Mouse (Mus musculus) limb, embryonic 14.5 days (tissue): ENCODE data around the gene Ahctf1. TPM values are rescaled to one million over a fixed set of nuclear protein-coding genes. Genes with fewer than 3 reads are reported as not detected.

Experiments
- ATAC-seq: fragments of 200-750 bp; cut with Nextera tagmentation; 2 replicates; pipeline ENCODE4 v1.8.0; 2017; ENCODE audit warnings: low read depth, moderate number of reproducible peaks, moderate TSS enrichment; ENCODE audit not compliant: low FRiP score
- DNase-seq: peaks from one replicate; pipeline ENCODE4 v3.0.0-alpha.2; 2015; ENCODE audit warnings: low spot score
- H3K27ac ChIP-seq: fragments of 300-500 bp; sonication (generic); replicated peaks from 2 replicates; pipeline ENCODE4 v1.5.1; 2014; ENCODE audit warnings: low read depth, mild to moderate bottlenecking, low read length, moderate library complexity, mixed read lengths
- H3K27me3 ChIP-seq: fragments of 300-500 bp; sonication (generic); 2 replicates; pipeline ENCODE4 v1.6.1; 2014; ENCODE audit warnings: low read length, mixed read lengths; ENCODE audit not compliant: control insufficient read depth, insufficient read depth
- H3K36me3 ChIP-seq: fragments of 300-500 bp; sonication (generic); 2 replicates; pipeline ENCODE4 v1.6.1; 2014; ENCODE audit warnings: mild to moderate bottlenecking, low read length, moderate library complexity, mixed read lengths; ENCODE audit not compliant: control insufficient read depth, insufficient read depth
- H3K4me1 ChIP-seq: fragments of 300-500 bp; sonication (generic); 2 replicates; pipeline ENCODE4 v1.6.1; 2014; ENCODE audit warnings: antibody characterized with exemption, low read length, mixed read lengths; ENCODE audit not compliant: control insufficient read depth, insufficient read depth
- H3K4me2 ChIP-seq: fragments of 300-500 bp; sonication (generic); replicated peaks from 2 replicates; pipeline ENCODE4 v1.6.1; 2014; ENCODE audit warnings: low read depth, mild to moderate bottlenecking, low read length, moderate library complexity; ENCODE audit not compliant: severe bottlenecking
- H3K4me3 ChIP-seq: fragments of 300-500 bp; sonication (generic); replicated peaks from 2 replicates; pipeline ENCODE4 v1.5.1; 2014; ENCODE audit warnings: low read length
- H3K9ac ChIP-seq: fragments of 300-500 bp; sonication (generic); 2 replicates; pipeline ENCODE4 v1.6.1; 2014; ENCODE audit warnings: mild to moderate bottlenecking, low read depth, low read length, moderate library complexity; ENCODE audit not compliant: severe bottlenecking
- H3K9me3 ChIP-seq: fragments of 300-500 bp; sonication (generic); 2 replicates; pipeline ENCODE4 v1.6.1; 2016; ENCODE audit warnings: low read length; ENCODE audit not compliant: control insufficient read depth
- POLR2A ChIP-seq: fragments of 200-500 bp; IDR thresholded peaks from 2 replicates; pipeline ENCODE4 v1.8.0; 2012; ENCODE audit warnings: inconsistent platforms, mild to moderate bottlenecking, moderate library complexity, borderline replicate concordance; ENCODE audit not compliant: insufficient read depth, insufficient read length; ENCODE audit errors: extremely low read depth
- WGBS: fragments of 180-500 bp; shearing (Covaris S2); extraction: QIAGEN DNeasy Blood & Tissue Kit; methylation state at CpG from one replicate; pipeline ENCODE4 v1.1.7; 2014; 5-methylcytosine and 5-hydroxymethylcytosine counted together
- polyA plus RNA-seq, 2 experiments: library from polyadenylated mRNA; depleted of rRNA in 1 of 2; stranded (reverse) in 1 of 2; unstranded in 1 of 2; fragments of >200 nt; fragmentation: Nextera tagmentation in 1 of 2; extraction: Ambion mirVana in 1 of 2; gene quantifications; 2 replicates each; pipeline versions ENCODE4 v1.2.1 to v1.2.3; 2012 to 2014

The Ahctf1 gene
- polyA plus RNA-seq, 2 experiments, result 28.2 to 31.5 TPM

- Histone ChIP-seq H3K9ac (no peak overlapping the region), H3K27ac (no peak overlapping the region), H3K36me3 (no peaks in the 10 kb centered on the region), H3K4me3 (no peak overlapping the region), H3K4me1 (no peaks in the 10 kb centered on the region), H3K27me3 (no peaks in the 10 kb centered on the region), H3K4me2 (no peak overlapping the region), H3K9me3 (no peaks in the 10 kb centered on the region)
- 73% methylated on average over 2 of the region's 2 CpGs for WGBS
- ATAC-seq (no peak), DNase-seq (no peak)
- no peak for TF ChIP-seq POLR2A
These were observed 11.1 kb upstream of the Ahctf1 start for GRCm38 (mm10) chr1:179814616-179815015.

- ATAC-seq (no peak), DNase-seq (no peak)
- no peak overlapping the region for H3K27ac ChIP-seq
- no peaks in the 10 kb centered on the region for H3K9me3 ChIP-seq
- 54% methylated on average over 2 of the region's 2 CpGs for WGBS
- TF ChIP-seq POLR2A, result no peak
- H3K27me3 ChIP-seq, result no peaks in the 10 kb centered on the region
- H3K4me3 ChIP-seq, result no peak overlapping the region
- no peak overlapping the region for H3K4me2 ChIP-seq
- H3K4me1 ChIP-seq, result no peaks in the 10 kb centered on the region
- H3K9ac ChIP-seq, result no peak overlapping the region
- H3K36me3 ChIP-seq, result no peaks in the 10 kb centered on the region
These were observed 9.9 kb upstream of the Ahctf1 start for GRCm38 (mm10) chr1:179813385-179813784.

DNA sequence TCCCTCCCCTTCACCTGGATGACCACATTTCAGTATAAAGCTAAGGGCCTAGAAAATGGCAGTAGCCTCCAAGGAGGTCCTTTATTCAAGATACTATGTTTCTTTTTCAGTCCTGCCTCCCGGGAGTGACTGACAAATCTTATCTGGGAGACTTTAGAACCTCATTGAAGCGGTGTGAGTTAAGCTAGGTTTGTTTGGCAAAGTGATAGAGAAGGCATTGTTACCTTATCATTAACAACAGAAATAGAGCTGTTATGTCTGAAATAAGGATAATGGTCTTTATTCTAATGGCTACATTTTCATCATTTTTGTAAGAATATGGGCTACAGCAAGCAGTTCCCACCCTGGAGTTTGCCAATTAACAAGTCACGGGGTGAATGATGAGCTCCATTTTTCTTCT is 4.8 kb upstream of the Ahctf1 start:
- WGBS, result 79% methylated on average over 3 of the region's 3 CpGs
- Histone ChIP-seq H3K9ac (no peak overlapping the region), H3K27ac (no peak overlapping the region), H3K4me1 (no peaks in the 10 kb centered on the region), H3K9me3 (no peaks in the 10 kb centered on the region), H3K4me2 (no peak overlapping the region), H3K27me3 (no peaks in the 10 kb centered on the region), H3K36me3 (no peaks in the 10 kb centered on the region), H3K4me3 (no peak overlapping the region)
- TF ChIP-seq POLR2A, result no peak
- ATAC-seq (no peak), DNase-seq (no peak)

DNA sequence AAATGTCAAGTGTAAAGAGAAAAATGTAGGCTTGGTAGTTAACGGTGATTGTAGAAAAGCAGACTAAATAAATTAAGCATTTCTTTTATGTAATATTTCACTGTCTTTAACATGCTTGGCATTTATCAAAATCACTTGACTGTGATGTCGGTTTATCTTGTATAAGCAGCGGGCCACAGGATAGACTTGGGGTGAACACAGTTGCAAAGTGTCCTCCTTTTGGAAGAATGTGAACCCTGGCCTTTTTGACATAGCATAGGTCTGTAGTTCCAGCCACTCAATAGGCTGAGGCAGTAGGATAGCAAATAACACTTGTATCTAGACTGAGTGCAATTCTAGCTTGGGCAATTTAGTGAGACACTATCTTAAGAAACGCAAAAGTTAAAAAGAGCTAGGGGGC is 4.0 kb upstream of the Ahctf1 start:
- DNase-seq (no peak), ATAC-seq (no peak)
- H3K4me2 ChIP-seq, result no peak overlapping the region
- H3K27me3 ChIP-seq, result no peaks in the 10 kb centered on the region
- 76% methylated on average over 4 of the region's 4 CpGs for WGBS
- H3K9me3 ChIP-seq, result no peaks in the 10 kb centered on the region
- no peak overlapping the region for H3K4me3 ChIP-seq
- no peak overlapping the region for H3K9ac ChIP-seq
- TF ChIP-seq POLR2A, result no peak
- H3K4me1 ChIP-seq, result no peaks in the 10 kb centered on the region
- H3K27ac ChIP-seq, result no peak overlapping the region
- no peaks in the 10 kb centered on the region for H3K36me3 ChIP-seq

GRCm38 (mm10) chr1:179805751-179806150 is 2.3 kb upstream of the Ahctf1 start:
- Histone ChIP-seq H3K9me3 (no peaks in the 10 kb centered on the region), H3K27ac (no peak overlapping the region), H3K4me2 (no peak overlapping the region), H3K9ac (no peak overlapping the region), H3K4me3 (no peak overlapping the region), H3K27me3 (no peaks in the 10 kb centered on the region), H3K36me3 (no peaks in the 10 kb centered on the region), H3K4me1 (peaks cover 10% of the 10 kb centered on the region; the same call in 1 of the 2 replicates)
- no peak for ATAC-seq
- DNase-seq, result no peak
- 91% methylated on average over 5 of the region's 5 CpGs for WGBS
- no peak for TF ChIP-seq POLR2A
